Mouse (Mus musculus): ENCODE measurements around the gene Twf2.

- TF ChIP-seq POLR2A (IDR thresholded peaks at IDR 0.05; ENCODE audit: low read depth, low read length) (no peak), CTCF (conservative IDR thresholded peaks at IDR 0.05; ENCODE audit: insufficient read depth, insufficient read length, low read depth, low read length) (no peak)
Observed at GRCm38 (mm10) chr9:106222994-106223393, 20.1 kb downstream of the Twf2 start.

All from kidney, adult 2 months (tissue).